Mouse (Mus musculus) kidney, postnatal 0 days (tissue): ENCODE measurements around the gene Ryr1. TPM values are rescaled to one million over a fixed set of nuclear protein-coding genes. Genes with fewer than 3 reads are reported as not detected.

Source experiments
- ATAC-seq: fragments of 200-750 bp; cut with Nextera tagmentation; replicated peaks from 2 replicates; pipeline ENCODE4 v1.8.0; 2017; ENCODE audit warnings: low read depth, moderate number of reproducible peaks, moderate TSS enrichment, moderate library complexity; ENCODE audit not compliant: low FRiP score
- DNase-seq: peaks from one replicate; pipeline ENCODE4 v3.0.0-alpha.2; 2016; ENCODE audit warnings: low spot score
- H3K27ac ChIP-seq: fragments of 300-500 bp; sonication (generic); 2 replicates; pipeline ENCODE4 v1.5.1; 2014; ENCODE audit warnings: mild to moderate bottlenecking
- H3K27me3 ChIP-seq: fragments of 300-500 bp; sonication (generic); 2 replicates; pipeline ENCODE4 v1.6.1; 2014; ENCODE audit warnings: low read length, mixed read lengths; ENCODE audit not compliant: insufficient read depth
- H3K36me3 ChIP-seq: fragments of 300-500 bp; sonication (generic); 2 replicates; pipeline ENCODE4 v1.6.1; 2014; ENCODE audit warnings: low read length, mixed read lengths; ENCODE audit not compliant: insufficient read depth
- H3K4me1 ChIP-seq: fragments of 300-500 bp; sonication (generic); replicated peaks from 2 replicates; pipeline ENCODE4 v1.6.1; 2014; ENCODE audit warnings: antibody characterized with exemption, low read length, mixed read lengths; ENCODE audit not compliant: insufficient read depth
- H3K4me2 ChIP-seq: fragments of 300-500 bp; sonication (generic); 2 replicates; pipeline ENCODE4 v1.6.1; 2014; ENCODE audit warnings: mild to moderate bottlenecking, low read length, moderate library complexity, mixed read lengths
- H3K4me3 ChIP-seq: fragments of 300-500 bp; sonication (generic); replicated peaks from 2 replicates; pipeline ENCODE4 v1.5.1; 2014; ENCODE audit warnings: low read depth, low read length
- H3K9ac ChIP-seq: fragments of 300-500 bp; sonication (generic); 2 replicates; pipeline ENCODE4 v1.6.1; 2014; ENCODE audit warnings: low read depth, low read length
- H3K9me3 ChIP-seq: fragments of 300-500 bp; sonication (generic); replicated peaks from 2 replicates; pipeline ENCODE4 v1.6.1; 2016; ENCODE audit warnings: low read length, inconsistent platforms, mixed read lengths
- CTCF ChIP-seq: IDR thresholded peaks from 2 replicates; pipeline ENCODE4 v1.5.1; 2016; ENCODE audit warnings: antibody characterized with exemption, low read depth, mild to moderate bottlenecking, moderate library complexity
- WGBS: fragments of 180-500 bp; shearing (Covaris S2); extraction: QIAGEN DNeasy Blood & Tissue Kit; methylation state at CpG from one replicate; pipeline ENCODE4 v1.1.7; 2014; 5-methylcytosine and 5-hydroxymethylcytosine counted together
- polyA plus RNA-seq: library from polyadenylated mRNA; unstranded; fragments of >200 nt; fragmentation: Nextera tagmentation; extraction: Ambion mirVana; gene quantifications from 2 replicates; pipeline ENCODE4 v1.2.1, GENCODE M21; 2015

Ryr1 gene
- polyA plus RNA-seq, 1 experiment from 2014 or later: 0.17 TPM

GRCm38 (mm10) chr7:29134693-29135386 is 9.9 kb upstream of the Ryr1 start, which contains the start of gene Rasgrp4:
Rasgrp4 (plus strand) TSS chr7:29134851.
- H3K4me1 ChIP-seq: peaks cover 4% of the 10 kb centered on the region; the same call in 1 of the 2 replicates
- no peak within 1 kb of the TSS for H3K27ac ChIP-seq
- DNase-seq (peak; percentile 55), ATAC-seq (peak; percentile 49; the same call in 1 of the 2 replicates)
- H3K36me3 ChIP-seq: no peaks in the 10 kb centered on the region
- under 1% methylated on average over 15 of the region's 20 CpGs for WGBS
- TF ChIP-seq CTCF: no peak
- H3K27me3 ChIP-seq: no peaks in the 10 kb centered on the region
- no peaks in the 10 kb centered on the region for H3K9me3 ChIP-seq
- no peak within 1 kb of the TSS for H3K9ac ChIP-seq
- H3K4me2 ChIP-seq: peak within 1 kb of the TSS; percentile 51
- H3K4me3 ChIP-seq: 0 out of 2 replicates have a peak within 1 kb of the TSS, but pooled peaks have one; percentile 14

GRCm38 (mm10) chr7:29134230-29134629 is 9.3 kb upstream of the Ryr1 start:
- Histone ChIP-seq H3K27ac (no peak overlapping the region), H3K27me3 (no peaks in the 10 kb centered on the region), H3K4me3 (0 out of 2 replicates have a peak overlapping the region, but pooled peaks have one; percentile 14), H3K36me3 (no peaks in the 10 kb centered on the region), H3K4me1 (peaks cover 4% of the 10 kb centered on the region; the same call in 1 of the 2 replicates), H3K4me2 (peak overlapping the region; percentile 51), H3K9ac (no peak overlapping the region), H3K9me3 (no peaks in the 10 kb centered on the region)
- ATAC-seq: no peak
- 3% methylated on average over 4 of the region's 4 CpGs for WGBS
- no peak for TF ChIP-seq CTCF
- DNase-seq: no peak

- Histone ChIP-seq H3K4me3 (no peak overlapping the region), H3K9me3 (no peaks in the 10 kb centered on the region), H3K27me3 (no peaks in the 10 kb centered on the region), H3K9ac (no peak overlapping the region), H3K4me2 (no peak overlapping the region), H3K36me3 (no peaks in the 10 kb centered on the region), H3K4me1 (peaks cover 3% of the 10 kb centered on the region; the same call in 1 of the 2 replicates), H3K27ac (no peak overlapping the region)
- DNase-seq: peak; percentile 74
- WGBS: 75% methylated on average over 2 of the region's 2 CpGs
- TF ChIP-seq CTCF: peak; percentile 78
- no peak for ATAC-seq
These were observed 3.7 kb upstream of the Ryr1 start for GRCm38 (mm10) chr7:29128725-29129124.

- Histone ChIP-seq H3K4me1 (peaks cover 3% of the 10 kb centered on the region; the same call in 1 of the 2 replicates), H3K27ac (no peak overlapping the region), H3K4me3 (no peak overlapping the region), H3K36me3 (no peaks in the 10 kb centered on the region), H3K9me3 (no peaks in the 10 kb centered on the region), H3K9ac (no peak overlapping the region), H3K4me2 (no peak overlapping the region), H3K27me3 (no peaks in the 10 kb centered on the region)
- no peak for ATAC-seq
- TF ChIP-seq CTCF: peak; percentile 75
- DNase-seq: peak; percentile 69
- 8% methylated on average over 7 of the region's 7 CpGs for WGBS
These were observed 1.4 kb upstream of the Ryr1 start for GRCm38 (mm10) chr7:29126173-29126915.

GRCm38 (mm10) chr7:29123531-29124358 is 1.2 kb downstream of the Ryr1 start:
- Histone ChIP-seq H3K36me3 (no peaks in the 10 kb centered on the region), H3K9me3 (no peaks in the 10 kb centered on the region), H3K27ac (no peak overlapping the region), H3K4me2 (no peak overlapping the region), H3K4me3 (no peak overlapping the region), H3K27me3 (no peaks in the 10 kb centered on the region), H3K9ac (no peak overlapping the region), H3K4me1 (peaks cover 3% of the 10 kb centered on the region; the same call in 1 of the 2 replicates)
- no peak for TF ChIP-seq CTCF
- WGBS: 37% methylated on average over 5 of the region's 5 CpGs
- no peak for DNase-seq
- no peak for ATAC-seq

GRCm38 (mm10) chr7:29122821-29123220 is 2.2 kb downstream of the Ryr1 start:
- no peak for TF ChIP-seq CTCF
- Histone ChIP-seq H3K4me2 (no peak overlapping the region), H3K4me1 (peaks cover 3% of the 10 kb centered on the region; the same call in 1 of the 2 replicates), H3K27ac (no peak overlapping the region), H3K36me3 (no peaks in the 10 kb centered on the region), H3K9ac (no peak overlapping the region), H3K9me3 (no peaks in the 10 kb centered on the region), H3K4me3 (no peak overlapping the region), H3K27me3 (no peaks in the 10 kb centered on the region)
- WGBS: 89% methylated on average over 9 of the region's 9 CpGs
- ATAC-seq (no peak), DNase-seq (no peak)
